Mouse (Mus musculus) hindbrain, embryonic 10.5 days (tissue): Measurements from ENCODE around the gene Armc8. TPM values are rescaled to one million over a fixed set of nuclear protein-coding genes. Genes with fewer than 3 reads are reported as not detected.

Source experiments
- DNase-seq: peaks from one replicate; pipeline ENCODE4 v3.0.0-alpha.2; 2017; ENCODE audit warnings: low spot score
- H3K27ac ChIP-seq: fragments of 300-500 bp; sonication (generic); 2 replicates; pipeline ENCODE4 v1.5.1; 2016; ENCODE audit warnings: mild to moderate bottlenecking, moderate library complexity
- H3K27me3 ChIP-seq: fragments of 300-500 bp; sonication (generic); 2 replicates; pipeline ENCODE4 v1.6.1; 2016; ENCODE audit warnings: mild to moderate bottlenecking; ENCODE audit not compliant: poor library complexity, insufficient read depth, severe bottlenecking
- H3K36me3 ChIP-seq: fragments of 300-500 bp; sonication (generic); 2 replicates; pipeline ENCODE4 v1.6.1; 2016; ENCODE audit warnings: mild to moderate bottlenecking, moderate library complexity
- H3K4me1 ChIP-seq: fragments of 300-500 bp; sonication (generic); replicated peaks from 2 replicates; pipeline ENCODE4 v1.6.1; 2016; ENCODE audit warnings: mild to moderate bottlenecking
- H3K4me3 ChIP-seq: fragments of 300-500 bp; sonication (generic); 2 replicates; pipeline ENCODE4 v1.5.1; 2016; ENCODE audit warnings: mild to moderate bottlenecking, moderate library complexity
- H3K9me3 ChIP-seq: fragments of 300-500 bp; sonication (generic); 2 replicates; pipeline ENCODE4 v1.6.1; 2016; ENCODE audit warnings: mild to moderate bottlenecking, moderate library complexity
- WGBS: fragments of 180-500 bp; shearing (Covaris S2); methylation state at CpG from one replicate; pipeline ENCODE4 v1.1.7; 2016; 5-methylcytosine and 5-hydroxymethylcytosine counted together
- polyA plus RNA-seq: library from polyadenylated mRNA; unstranded; fragments of >200 nt; fragmentation: Nextera tagmentation; extraction: Ambion mirVana; gene quantifications from 2 replicates; pipeline ENCODE4 v1.2.1, GENCODE M21; 2016

Armc8 gene
- polyA plus RNA-seq, 1 experiment from 2014 or later, result 29.1 TPM

GRCm38 (mm10) chr9:99487126-99487695, 81.5 kb downstream of the Armc8 start:
- H3K27me3 ChIP-seq, result no peaks in the 10 kb centered on the region
- H3K27ac ChIP-seq, result no peak overlapping the region
- 91% methylated on average over 8 of the region's 8 CpGs for WGBS
- no peak overlapping the region for H3K4me3 ChIP-seq
- peaks cover 90% of the 10 kb centered on the region for H3K36me3 ChIP-seq
- DNase-seq, result no peak
- no peaks in the 10 kb centered on the region for H3K9me3 ChIP-seq
- no peaks in the 10 kb centered on the region for H3K4me1 ChIP-seq

- no peaks in the 10 kb centered on the region for H3K27me3 ChIP-seq
- no peak for DNase-seq
- no peak overlapping the region for H3K27ac ChIP-seq
- no peaks in the 10 kb centered on the region for H3K9me3 ChIP-seq
- 95% methylated on average over 4 of the region's 4 CpGs for WGBS
- peaks cover 97% of the 10 kb centered on the region for H3K36me3 ChIP-seq
- H3K4me1 ChIP-seq, result no peaks in the 10 kb centered on the region
- no peak overlapping the region for H3K4me3 ChIP-seq
Measured at GRCm38 (mm10) chr9:99485144-99485543, 83.6 kb downstream of the Armc8 start.

GRCm38 (mm10) chr9:99484632-99485031, 84.1 kb downstream of the Armc8 start:
- H3K27me3 ChIP-seq, result no peaks in the 10 kb centered on the region
- H3K9me3 ChIP-seq, result no peaks in the 10 kb centered on the region
- H3K4me1 ChIP-seq, result no peaks in the 10 kb centered on the region
- DNase-seq, result no peak
- H3K27ac ChIP-seq, result no peak overlapping the region
- no peak overlapping the region for H3K4me3 ChIP-seq
- H3K36me3 ChIP-seq, result peaks cover 93% of the 10 kb centered on the region

GRCm38 (mm10) chr9:99483191-99483590, 85.5 kb downstream of the Armc8 start:
- Histone ChIP-seq H3K27me3 (no peaks in the 10 kb centered on the region), H3K4me1 (no peaks in the 10 kb centered on the region), H3K4me3 (no peak overlapping the region), H3K9me3 (no peaks in the 10 kb centered on the region), H3K36me3 (peaks cover 90% of the 10 kb centered on the region), H3K27ac (no peak overlapping the region)
- 91% methylated on average over 4 of the region's 4 CpGs for WGBS
- DNase-seq, result no peak

GRCm38 (mm10) chr9:99480764-99481163, 87.9 kb downstream of the Armc8 start:
- no peak for DNase-seq
- Histone ChIP-seq H3K4me1 (no peaks in the 10 kb centered on the region), H3K27ac (no peak overlapping the region), H3K9me3 (no peaks in the 10 kb centered on the region), H3K36me3 (peaks cover 75% of the 10 kb centered on the region), H3K27me3 (no peaks in the 10 kb centered on the region), H3K4me3 (no peak overlapping the region)
- WGBS, result 95% methylated on average over 4 of the region's 4 CpGs

GRCm38 (mm10) chr9:99479181-99479711, 89.5 kb downstream of the Armc8 start:
- no peak overlapping the region for H3K4me3 ChIP-seq
- H3K27ac ChIP-seq, result no peak overlapping the region
- H3K36me3 ChIP-seq, result peaks cover 76% of the 10 kb centered on the region
- 91% methylated on average over 9 of the region's 9 CpGs for WGBS
- no peaks in the 10 kb centered on the region for H3K27me3 ChIP-seq
- DNase-seq, result no peak
- H3K9me3 ChIP-seq, result no peaks in the 10 kb centered on the region
- no peaks in the 10 kb centered on the region for H3K4me1 ChIP-seq

- peaks cover 23% of the 10 kb centered on the region for H3K36me3 ChIP-seq
- H3K4me1 ChIP-seq, result no peaks in the 10 kb centered on the region
- no peaks in the 10 kb centered on the region for H3K9me3 ChIP-seq
- no peaks in the 10 kb centered on the region for H3K27me3 ChIP-seq
- H3K27ac ChIP-seq, result no peak overlapping the region
- no peak overlapping the region for H3K4me3 ChIP-seq
- WGBS, result 86% methylated on average over 7 of the region's 7 CpGs
- no peak for DNase-seq
Measured at GRCm38 (mm10) chr9:99471334-99471733, 97.4 kb downstream of the Armc8 start.

GRCm38 (mm10) chr9:99470347-99471092, 98.2 kb downstream of the Armc8 start:
- H3K4me1 ChIP-seq, result no peaks in the 10 kb centered on the region
- WGBS, result 83% methylated on average over 16 of the region's 16 CpGs
- no peak overlapping the region for H3K4me3 ChIP-seq
- H3K9me3 ChIP-seq, result no peaks in the 10 kb centered on the region
- no peak for DNase-seq
- no peak overlapping the region for H3K27ac ChIP-seq
- no peaks in the 10 kb centered on the region for H3K27me3 ChIP-seq
- H3K36me3 ChIP-seq, result peaks cover 14% of the 10 kb centered on the region

GRCm38 (mm10) chr9:99469681-99470273, 98.9 kb downstream of the Armc8 start:
- 65% methylated on average over 8 of the region's 8 CpGs for WGBS
- Histone ChIP-seq H3K36me3 (peaks cover 7% of the 10 kb centered on the region), H3K9me3 (no peaks in the 10 kb centered on the region), H3K27me3 (no peaks in the 10 kb centered on the region), H3K4me1 (no peaks in the 10 kb centered on the region), H3K27ac (no peak overlapping the region), H3K4me3 (no peak overlapping the region)
- no peak for DNase-seq

GRCm38 (mm10) chr9:99468572-99468971, 100.1 kb downstream of the Armc8 start:
- WGBS, result 89% methylated on average over 9 of the region's 9 CpGs
- Histone ChIP-seq H3K9me3 (no peaks in the 10 kb centered on the region), H3K27me3 (no peaks in the 10 kb centered on the region), H3K4me1 (no peaks in the 10 kb centered on the region), H3K4me3 (no peak overlapping the region), H3K36me3 (no peaks in the 10 kb centered on the region), H3K27ac (no peak overlapping the region)
- no peak for DNase-seq

- Histone ChIP-seq H3K9me3 (no peaks in the 10 kb centered on the region), H3K4me1 (0 out of 2 replicates have a peak, but pooled peaks cover 4% of the 10 kb centered on the region), H3K27ac (no peak overlapping the region), H3K4me3 (no peak overlapping the region), H3K27me3 (no peaks in the 10 kb centered on the region), H3K36me3 (no peaks in the 10 kb centered on the region)
- DNase-seq, result no peak
- WGBS, result 86% methylated on average over 6 of the region's 6 CpGs
Measured at GRCm38 (mm10) chr9:99464876-99465275, 103.8 kb downstream of the Armc8 start.

- WGBS, result 93% methylated on average over 4 of the region's 4 CpGs
- 0 out of 2 replicates have a peak, but pooled peaks cover 4% of the 10 kb centered on the region for H3K4me1 ChIP-seq
- no peaks in the 10 kb centered on the region for H3K9me3 ChIP-seq
- DNase-seq, result no peak
- H3K4me3 ChIP-seq, result no peak overlapping the region
- H3K36me3 ChIP-seq, result no peaks in the 10 kb centered on the region
- H3K27me3 ChIP-seq, result no peaks in the 10 kb centered on the region
- no peak overlapping the region for H3K27ac ChIP-seq
Measured at GRCm38 (mm10) chr9:99459730-99460129, 109.0 kb downstream of the Armc8 start.
